Mouse (Mus musculus): ENCODE data around the gene Rab6a. TPM values are rescaled to one million over a fixed set of nuclear protein-coding genes. Genes with fewer than 3 reads are reported as not detected.
"Not testable (repeated sequence)": the region's sequence is repeated elsewhere in the genome, so short reads cannot be mapped to it uniquely, and the experiment has no call there.

The Rab6a gene
- polyA plus RNA-seq (2015; fragmentation: Nextera tagmentation; extraction: Ambion mirVana) = 88.3 and 91.1 TPM in 2 replicates

DNA sequence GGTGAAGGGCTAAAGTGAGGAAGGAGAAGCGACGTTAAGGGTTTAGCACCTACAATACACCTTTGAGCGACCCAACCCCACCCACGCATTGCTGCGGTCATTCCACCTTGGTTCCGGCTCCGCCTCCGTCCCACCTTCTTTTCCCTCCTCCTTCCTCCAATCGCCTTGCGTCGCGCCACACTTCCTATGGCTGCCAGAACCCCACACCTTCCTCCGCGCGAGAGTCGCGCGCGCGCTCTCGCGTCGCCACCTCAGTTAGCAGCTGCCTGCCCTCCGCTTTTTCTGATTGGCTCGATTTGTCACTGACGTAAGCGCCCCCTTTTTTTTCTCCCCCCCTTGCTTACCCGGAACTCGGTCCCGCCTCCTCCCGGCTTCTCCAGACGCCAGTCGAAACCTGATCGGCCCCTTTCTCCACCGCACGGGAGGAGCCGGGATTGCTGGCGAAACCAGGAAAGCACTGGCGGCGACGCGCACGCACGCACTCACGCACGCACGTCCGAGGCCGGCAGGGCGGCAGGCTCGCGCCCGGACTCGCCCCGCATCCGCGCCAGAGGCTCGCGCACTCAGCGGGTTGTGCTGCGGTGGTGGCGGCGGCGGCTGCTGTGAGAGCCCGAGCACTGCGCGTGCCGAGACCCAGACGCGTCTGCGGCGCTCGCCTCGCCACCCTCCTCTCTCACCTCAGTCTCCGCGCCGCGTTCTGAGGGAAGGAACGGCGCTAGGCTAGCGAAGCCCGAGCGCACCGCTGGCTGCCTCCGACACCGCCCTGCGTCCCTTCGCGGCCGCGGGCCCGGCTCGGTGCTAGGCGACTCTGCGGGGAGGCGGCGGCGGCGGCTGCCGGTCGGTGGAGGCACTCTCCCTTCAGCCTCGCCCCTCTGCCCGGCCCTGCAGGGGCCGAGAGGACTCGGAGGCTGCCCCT is at the start of gene Rab6a:
Rab6a (plus strand) TSS at position 197 of the 916 bp plus-strand sequence.
- Histone ChIP-seq H3K4me2 (replicated peaks; ENCODE audit: low read depth, low read length) (peak within 1 kb of the TSS; percentile 81), H3K27me3 (ENCODE audit: insufficient read depth, low read length) (no peaks in the 10 kb centered on the region), H3K27ac (ENCODE audit: low read length) (peak within 1 kb of the TSS; percentile 98), H3K9ac (replicated peaks; ENCODE audit: low read length) (peak within 1 kb of the TSS; percentile 98), H3K4me3 (ENCODE audit: low read length) (peak within 1 kb of the TSS; percentile 100), H3K4me1 (ENCODE audit: insufficient read depth, low read length) (peaks cover 13% of the 10 kb centered on the region), H3K36me3 (ENCODE audit: insufficient read depth, low read length) (no peaks in the 10 kb centered on the region), H3K9me3 (ENCODE audit: low read length) (no peaks in the 10 kb centered on the region)
- peak; percentile 97 for ATAC-seq (ENCODE audit: low FRiP score, low TSS enrichment)
- under 1% methylated on average over 104 of the region's 105 CpGs for WGBS

DNA sequence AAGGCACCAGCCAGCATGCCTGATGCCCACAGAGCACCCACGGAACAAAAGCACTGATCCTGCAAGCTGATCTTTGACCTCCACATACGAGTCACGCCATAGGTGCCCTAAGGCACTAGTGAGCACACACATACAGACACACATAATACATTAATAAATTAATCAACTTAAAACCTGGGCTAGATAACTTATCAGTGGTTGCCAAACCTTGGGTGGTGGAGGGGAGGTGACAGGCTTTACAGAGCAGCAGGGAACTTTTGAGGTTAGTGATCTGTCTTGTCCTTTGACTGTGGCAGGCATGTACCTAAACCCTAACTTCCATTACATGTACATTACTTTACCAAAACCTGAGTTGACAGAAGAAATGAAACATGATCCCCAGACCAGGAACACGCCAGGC is 47.9 kb upstream of the Rab6a start:
- WGBS = 71% methylated on average over 4 of the region's 4 CpGs
- H3K27me3 ChIP-seq (ENCODE audit: insufficient read depth, low read length) = no peaks in the 10 kb centered on the region
- no peak overlapping the region for H3K4me2 ChIP-seq (replicated peaks; ENCODE audit: low read depth, low read length)
- no peak overlapping the region for H3K27ac ChIP-seq (ENCODE audit: low read length)
- H3K9ac ChIP-seq (replicated peaks; ENCODE audit: low read length) = no peak overlapping the region
- no peaks in the 10 kb centered on the region for H3K4me1 ChIP-seq (ENCODE audit: insufficient read depth, low read length)
- ATAC-seq (ENCODE audit: low FRiP score, low TSS enrichment) = no peak
- peaks cover 4% of the 10 kb centered on the region for H3K36me3 ChIP-seq (ENCODE audit: insufficient read depth, low read length)
- H3K4me3 ChIP-seq (ENCODE audit: low read length) = no peak overlapping the region
- no peaks in the 10 kb centered on the region for H3K9me3 ChIP-seq (ENCODE audit: low read length)

DNA sequence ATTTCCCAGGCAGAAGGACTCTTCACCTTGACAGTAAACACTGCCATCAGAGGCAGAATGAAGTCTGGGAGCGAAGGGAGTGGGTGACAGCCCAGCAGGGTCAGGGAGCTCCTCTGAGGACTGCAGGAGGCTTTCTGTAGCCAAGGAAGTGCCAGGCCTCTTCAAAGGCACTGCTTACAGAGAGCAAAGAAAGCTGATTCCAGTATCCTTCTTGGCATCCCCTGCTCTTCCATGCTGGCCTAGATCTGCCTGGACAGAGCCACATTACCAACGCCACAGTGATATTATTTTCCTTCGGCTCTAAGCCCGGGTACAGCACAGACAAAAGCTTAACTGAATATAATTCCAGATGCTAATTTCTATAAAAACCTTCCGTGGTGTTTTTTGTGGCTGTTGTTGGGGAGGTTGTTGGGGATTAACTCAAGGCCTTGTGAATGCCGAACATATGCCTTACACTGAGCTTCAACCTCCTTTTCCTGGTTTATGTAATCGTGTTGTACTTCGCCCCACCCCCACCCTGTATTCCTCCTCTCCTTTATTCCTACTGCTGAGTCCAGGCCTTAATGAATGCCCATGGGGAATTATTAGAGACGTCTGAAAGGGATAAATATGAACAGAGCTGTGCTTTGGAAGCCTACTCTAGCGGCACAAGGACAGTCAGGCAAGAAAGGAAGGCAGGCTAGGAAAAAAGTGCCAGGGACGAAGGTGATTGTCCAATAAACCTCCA is 45.2 kb upstream of the Rab6a start:
- no peaks in the 10 kb centered on the region for H3K9me3 ChIP-seq (ENCODE audit: low read length)
- no peak for ATAC-seq (ENCODE audit: low FRiP score, low TSS enrichment)
- no peak overlapping the region for H3K27ac ChIP-seq (ENCODE audit: low read length)
- peaks cover 12% of the 10 kb centered on the region for H3K36me3 ChIP-seq (ENCODE audit: insufficient read depth, low read length)
- no peaks in the 10 kb centered on the region for H3K27me3 ChIP-seq (ENCODE audit: insufficient read depth, low read length)
- H3K9ac ChIP-seq (replicated peaks; ENCODE audit: low read length) = no peak overlapping the region
- no peak overlapping the region for H3K4me2 ChIP-seq (replicated peaks; ENCODE audit: low read depth, low read length)
- H3K4me3 ChIP-seq (ENCODE audit: low read length) = no peak overlapping the region
- no peaks in the 10 kb centered on the region for H3K4me1 ChIP-seq (ENCODE audit: insufficient read depth, low read length)
- 81% methylated on average over 11 of the region's 11 CpGs for WGBS

DNA sequence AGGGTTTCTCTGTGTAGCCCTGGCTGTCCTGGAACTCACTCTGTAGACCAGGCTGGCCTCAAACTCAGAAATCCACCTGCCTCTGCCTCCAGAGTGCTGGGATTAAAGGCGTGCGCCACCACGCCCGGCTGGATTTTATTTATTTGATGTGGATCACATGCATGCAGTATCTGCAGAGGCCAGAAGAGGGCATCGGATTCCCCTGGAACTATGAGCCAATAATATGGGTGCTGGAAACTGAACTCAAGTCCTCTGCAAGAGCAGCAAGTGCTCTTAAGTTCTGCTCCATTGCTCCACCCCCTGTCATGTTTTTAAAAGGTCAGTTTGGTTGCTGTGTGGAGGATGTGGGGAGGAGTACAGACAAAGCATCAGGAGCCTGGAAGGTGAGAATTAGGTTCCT is 40.0 kb upstream of the Rab6a start:
- not testable (repeated sequence) for H3K9ac ChIP-seq (replicated peaks; ENCODE audit: low read length); H3K27me3 ChIP-seq (ENCODE audit: insufficient read depth, low read length); H3K9me3 ChIP-seq (ENCODE audit: low read length); H3K4me3 ChIP-seq (ENCODE audit: low read length); ATAC-seq (ENCODE audit: low FRiP score, low TSS enrichment); H3K27ac ChIP-seq (ENCODE audit: low read length); H3K4me2 ChIP-seq (replicated peaks; ENCODE audit: low read depth, low read length); H3K4me1 ChIP-seq (ENCODE audit: insufficient read depth, low read length)
- WGBS = 83% methylated on average over 5 of the region's 5 CpGs
- peaks cover 18% of the 10 kb centered on the region for H3K36me3 ChIP-seq (ENCODE audit: insufficient read depth, low read length)

DNA sequence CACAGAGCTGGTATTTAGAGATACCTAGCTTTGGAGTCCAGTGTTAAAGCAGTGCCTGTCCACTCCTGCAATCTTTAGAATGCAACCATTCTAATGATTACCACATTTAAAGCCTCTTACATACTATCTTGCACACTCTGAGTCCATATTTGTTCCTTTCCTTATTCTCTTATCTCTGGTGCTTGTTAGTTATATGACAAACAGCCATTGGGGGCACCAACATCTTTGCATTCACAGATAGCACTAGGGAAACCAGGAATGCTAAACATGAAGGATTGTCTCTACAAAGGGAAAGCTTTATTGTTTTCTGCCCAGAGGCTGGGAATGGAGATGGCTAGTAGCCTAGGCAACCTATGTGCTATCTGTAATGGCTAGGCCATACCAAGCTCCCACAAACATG is 37.3 kb upstream of the Rab6a start:
- Histone ChIP-seq H3K4me3 (ENCODE audit: low read length) (no peak overlapping the region), H3K36me3 (ENCODE audit: insufficient read depth, low read length) (peaks cover 18% of the 10 kb centered on the region; the same call in 1 of the 2 replicates), H3K9ac (replicated peaks; ENCODE audit: low read length) (no peak overlapping the region), H3K4me1 (ENCODE audit: insufficient read depth, low read length) (no peaks in the 10 kb centered on the region), H3K27me3 (ENCODE audit: insufficient read depth, low read length) (no peaks in the 10 kb centered on the region), H3K4me2 (replicated peaks; ENCODE audit: low read depth, low read length) (no peak overlapping the region), H3K27ac (ENCODE audit: low read length) (no peak overlapping the region), H3K9me3 (ENCODE audit: low read length) (no peaks in the 10 kb centered on the region)
- no peak for ATAC-seq (ENCODE audit: low FRiP score, low TSS enrichment)

DNA sequence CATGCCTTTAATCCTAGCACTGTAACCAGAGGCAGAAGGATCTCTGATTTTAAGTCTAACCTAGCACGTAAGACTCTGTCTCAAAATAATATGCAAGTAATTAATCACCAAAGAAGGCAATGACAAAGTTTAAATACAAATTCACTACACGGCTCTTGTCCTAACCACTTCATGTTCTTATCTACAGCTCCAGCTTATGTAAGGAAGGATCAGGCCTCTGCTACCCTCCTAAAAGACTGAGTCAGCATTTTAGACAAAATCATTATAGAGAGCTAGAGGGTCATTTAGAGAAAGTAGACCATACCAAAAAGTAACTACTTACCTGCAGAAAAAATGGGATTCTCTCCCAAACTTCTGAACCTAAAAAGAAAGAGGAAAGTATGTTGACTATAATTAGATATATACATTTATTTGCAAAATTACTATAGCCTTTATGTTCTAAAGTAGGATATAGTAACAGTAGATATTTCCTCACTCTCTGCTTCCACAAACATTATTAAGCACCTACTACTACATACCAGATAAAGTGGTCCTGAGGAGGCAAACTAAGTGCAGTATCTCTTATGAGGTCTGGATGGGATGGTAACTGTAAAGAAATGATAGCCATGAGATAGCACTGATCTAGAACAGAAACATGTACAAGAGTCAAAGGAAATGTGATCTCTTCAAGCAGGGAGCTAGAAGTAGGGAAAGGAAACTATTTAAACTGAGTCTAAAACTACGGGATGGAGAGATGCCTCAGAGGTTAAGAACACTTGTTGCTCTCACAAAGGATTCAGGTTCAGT is 36.1 kb upstream of the Rab6a start:
- H3K27me3 ChIP-seq (ENCODE audit: insufficient read depth, low read length) = no peaks in the 10 kb centered on the region
- peaks cover 15% of the 10 kb centered on the region; the same call in 1 of the 2 replicates for H3K36me3 ChIP-seq (ENCODE audit: insufficient read depth, low read length)
- H3K4me3 ChIP-seq (ENCODE audit: low read length) = no peak overlapping the region
- no peaks in the 10 kb centered on the region for H3K4me1 ChIP-seq (ENCODE audit: insufficient read depth, low read length)
- 84% methylated on average over 3 of the region's 3 CpGs for WGBS
- no peak overlapping the region for H3K4me2 ChIP-seq (replicated peaks; ENCODE audit: low read depth, low read length)
- H3K27ac ChIP-seq (ENCODE audit: low read length) = no peak overlapping the region
- no peaks in the 10 kb centered on the region for H3K9me3 ChIP-seq (ENCODE audit: low read length)
- no peak overlapping the region for H3K9ac ChIP-seq (replicated peaks; ENCODE audit: low read length)
- no peak for ATAC-seq (ENCODE audit: low FRiP score, low TSS enrichment)

DNA sequence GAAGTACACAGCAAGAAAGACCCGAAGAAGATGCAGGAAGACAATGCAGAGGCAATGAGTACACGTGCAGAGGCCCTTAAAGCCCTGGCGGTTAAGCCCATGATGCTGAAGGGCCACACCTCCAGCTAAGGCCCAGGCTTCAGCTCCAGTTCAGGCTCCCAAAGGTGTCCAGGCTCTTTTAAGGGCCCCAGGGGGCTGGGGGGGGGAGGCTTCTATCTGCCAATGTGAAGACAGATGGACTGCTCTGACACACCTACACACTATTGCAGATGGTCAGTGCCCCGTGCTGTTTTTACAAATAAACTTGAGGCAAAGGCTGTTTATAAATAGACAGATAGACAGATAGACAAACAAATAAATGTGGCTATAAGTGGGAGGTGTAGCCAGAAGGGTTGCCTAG is 35.1 kb upstream of the Rab6a start:
- Histone ChIP-seq H3K9ac (replicated peaks; ENCODE audit: low read length) (no peak overlapping the region), H3K9me3 (ENCODE audit: low read length) (no peaks in the 10 kb centered on the region), H3K27ac (ENCODE audit: low read length) (no peak overlapping the region), H3K36me3 (ENCODE audit: insufficient read depth, low read length) (peaks cover 15% of the 10 kb centered on the region; the same call in 1 of the 2 replicates), H3K27me3 (ENCODE audit: insufficient read depth, low read length) (no peaks in the 10 kb centered on the region), H3K4me2 (replicated peaks; ENCODE audit: low read depth, low read length) (no peak overlapping the region), H3K4me1 (ENCODE audit: insufficient read depth, low read length) (no peaks in the 10 kb centered on the region), H3K4me3 (ENCODE audit: low read length) (no peak overlapping the region)
- ATAC-seq (ENCODE audit: low FRiP score, low TSS enrichment) = no peak
- WGBS = 84% methylated on average over 4 of the region's 4 CpGs

DNA sequence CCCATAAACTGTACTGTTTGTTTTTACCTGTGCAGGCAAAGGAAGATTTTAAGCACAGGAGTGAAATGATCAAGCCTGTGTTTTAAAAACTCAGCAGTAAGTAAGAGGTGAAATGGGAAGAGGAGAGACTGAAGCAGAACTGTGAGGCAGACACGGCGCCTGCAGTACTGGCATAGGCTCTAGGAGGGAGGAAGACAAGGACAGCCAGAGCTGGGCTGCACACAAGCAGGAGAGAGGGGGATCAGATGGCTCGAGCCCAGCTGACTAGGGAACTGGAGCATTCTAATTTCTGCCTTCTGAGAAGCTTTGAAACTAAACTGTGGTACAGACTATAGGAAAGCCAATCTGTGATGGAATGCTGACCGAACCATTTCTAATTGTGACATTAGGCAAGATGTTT is 34.5 kb upstream of the Rab6a start:
- ATAC-seq (ENCODE audit: low FRiP score, low TSS enrichment) = no peak
- no peak overlapping the region for H3K9ac ChIP-seq (replicated peaks; ENCODE audit: low read length)
- 83% methylated on average over 4 of the region's 4 CpGs for WGBS
- no peak overlapping the region for H3K4me2 ChIP-seq (replicated peaks; ENCODE audit: low read depth, low read length)
- H3K36me3 ChIP-seq (ENCODE audit: insufficient read depth, low read length) = peaks cover 8% of the 10 kb centered on the region; the same call in 1 of the 2 replicates
- no peaks in the 10 kb centered on the region for H3K4me1 ChIP-seq (ENCODE audit: insufficient read depth, low read length)
- no peaks in the 10 kb centered on the region for H3K9me3 ChIP-seq (ENCODE audit: low read length)
- H3K4me3 ChIP-seq (ENCODE audit: low read length) = no peak overlapping the region
- H3K27me3 ChIP-seq (ENCODE audit: insufficient read depth, low read length) = no peaks in the 10 kb centered on the region
- no peak overlapping the region for H3K27ac ChIP-seq (ENCODE audit: low read length)

DNA sequence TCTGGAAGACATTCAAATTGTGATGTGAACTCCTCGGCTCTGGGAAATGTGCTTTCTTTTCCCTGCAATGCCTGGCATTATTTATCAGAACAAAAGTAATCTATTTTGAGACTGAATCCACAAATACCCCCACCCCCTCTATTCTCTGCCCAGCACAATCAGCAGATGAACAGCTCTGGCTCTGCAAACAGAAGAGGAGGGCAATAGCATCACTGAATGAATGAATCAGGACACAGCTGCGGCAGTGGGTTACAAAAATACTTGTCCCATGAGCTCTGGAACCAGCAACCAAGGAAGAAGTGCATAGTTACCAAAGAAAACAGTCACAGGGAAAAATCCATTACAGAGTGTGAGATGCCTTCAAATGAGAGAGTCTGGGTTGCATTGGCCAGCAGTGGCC is 28.4 kb upstream of the Rab6a start:
- 78% methylated on average over 2 of the region's 2 CpGs for WGBS
- ATAC-seq (ENCODE audit: low FRiP score, low TSS enrichment) = no peak
- peaks cover 5% of the 10 kb centered on the region; the same call in 1 of the 2 replicates for H3K4me1 ChIP-seq (ENCODE audit: insufficient read depth, low read length)

More for the DNA sequence above, 28.4 kb upstream of the Rab6a start:
- Histone ChIP-seq H3K4me2 (replicated peaks; ENCODE audit: low read depth, low read length) (no peak overlapping the region), H3K4me3 (ENCODE audit: low read length) (no peak overlapping the region), H3K27me3 (ENCODE audit: insufficient read depth, low read length) (no peaks in the 10 kb centered on the region), H3K9ac (replicated peaks; ENCODE audit: low read length) (no peak overlapping the region), H3K9me3 (ENCODE audit: low read length) (no peaks in the 10 kb centered on the region), H3K27ac (ENCODE audit: low read length) (no peak overlapping the region), H3K36me3 (ENCODE audit: insufficient read depth, low read length) (peaks cover 9% of the 10 kb centered on the region; the same call in 1 of the 2 replicates)
